Mouse (Mus musculus) lung, adult 2 months (tissue): ENCODE results near the gene Dock4.

Source experiments
- CTCF ChIP-seq: fragments of 200-500 bp; IDR thresholded peaks from 2 replicates; pipeline ENCODE4 v1.5.1; 2011; ENCODE audit warnings: mild to moderate bottlenecking, low read length, control low read depth; ENCODE audit not compliant: insufficient read depth
- POLR2A ChIP-seq: fragments of 200-500 bp; IDR thresholded peaks from 2 replicates; pipeline ENCODE4 v1.6.1; 2011; ENCODE audit warnings: low read depth, mild to moderate bottlenecking, control low read depth, low read length, borderline replicate concordance; ENCODE audit errors: extremely low read depth

DNA sequence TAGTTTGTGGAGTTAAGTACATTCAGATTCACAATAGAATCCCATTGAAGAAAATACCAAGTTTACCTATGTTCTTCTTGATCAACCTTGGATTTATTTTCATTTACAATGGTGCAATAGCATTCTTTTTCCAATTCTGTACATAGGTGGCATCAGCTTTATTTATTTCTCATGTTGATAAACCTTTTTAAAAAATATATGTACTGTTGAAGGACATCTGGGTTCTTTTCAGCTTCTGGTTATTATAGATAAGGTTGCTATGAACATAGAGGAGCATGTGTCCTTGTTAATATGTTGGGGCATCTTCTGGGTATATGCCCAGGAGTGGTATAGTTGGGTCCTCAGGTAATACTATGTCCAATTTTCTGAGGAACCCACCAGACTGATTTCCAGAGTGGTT lies 445.4 kb downstream of the Dock4 start:
- TF ChIP-seq POLR2A (no peak), CTCF (no peak)
